Mouse (Mus musculus) brain, embryonic 14.5 days (tissue): ENCODE results near the gene Psmb8.

Experiments used
- CTCF ChIP-seq: fragments of 200-500 bp; IDR thresholded peaks from 2 replicates; pipeline ENCODE4 v1.5.1; 2012; ENCODE audit warnings: inconsistent platforms, mild to moderate bottlenecking, moderate library complexity, borderline replicate concordance; ENCODE audit not compliant: insufficient read depth, insufficient read length; ENCODE audit errors: extremely low read depth
- POLR2A ChIP-seq: fragments of 200-500 bp; IDR thresholded peaks from 2 replicates; pipeline ENCODE4 v1.6.1; 2012; ENCODE audit warnings: mild to moderate bottlenecking, inconsistent platforms, borderline replicate concordance; ENCODE audit not compliant: poor library complexity, insufficient read depth, insufficient read length, severe bottlenecking; ENCODE audit errors: extremely low read depth

DNA sequence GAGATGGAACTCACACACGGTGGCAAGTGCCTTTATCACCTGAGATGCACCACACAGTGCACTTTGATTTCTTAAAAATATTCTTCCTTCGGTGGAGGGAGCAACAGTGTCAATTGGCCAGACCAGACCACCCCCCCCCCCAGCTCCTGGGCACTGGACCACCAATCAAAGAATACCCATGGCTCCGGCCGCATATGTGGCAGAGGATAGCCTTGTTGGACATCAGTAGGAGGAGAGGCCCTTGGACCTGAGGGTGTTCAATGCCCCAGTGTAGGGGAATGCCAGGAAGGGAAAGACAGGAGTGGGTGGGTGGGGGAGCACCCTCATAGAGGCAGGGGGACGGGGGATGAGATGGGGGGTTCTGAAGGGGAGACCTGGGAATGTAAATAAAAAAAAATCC, 9.2 kb downstream of the Psmb8 start:
- TF ChIP-seq POLR2A (no peak), CTCF (no peak)
